Mouse (Mus musculus) retina, postnatal 1 day (tissue): Measurements from ENCODE around the gene 1110051M20Rik.

Experiments used
- DNase-seq: peaks from one replicate; pipeline ENCODE4 v3.0.0-alpha.2; 2012

1110051M20Rik gene

DNA sequence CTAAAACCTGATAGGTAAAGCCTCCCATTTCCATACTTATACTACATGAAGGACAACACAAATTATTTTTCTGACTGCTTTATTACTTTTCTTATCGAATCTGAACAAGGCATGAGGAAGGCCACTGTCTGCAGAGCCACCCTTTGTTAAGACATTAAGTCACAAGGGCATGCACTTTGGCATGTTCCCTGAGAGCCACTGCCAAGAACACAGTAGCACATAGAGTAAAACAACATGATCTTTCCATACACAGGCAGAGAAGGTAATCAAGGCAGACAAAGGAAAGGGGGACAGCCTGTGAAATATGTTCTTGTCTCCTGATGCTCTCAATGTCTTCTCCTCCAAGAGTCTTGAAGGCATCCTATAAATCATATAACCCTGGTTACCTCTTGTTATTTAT, 30.7 kb downstream of the 1110051M20Rik start:
- DNase-seq, result no peak

DNA sequence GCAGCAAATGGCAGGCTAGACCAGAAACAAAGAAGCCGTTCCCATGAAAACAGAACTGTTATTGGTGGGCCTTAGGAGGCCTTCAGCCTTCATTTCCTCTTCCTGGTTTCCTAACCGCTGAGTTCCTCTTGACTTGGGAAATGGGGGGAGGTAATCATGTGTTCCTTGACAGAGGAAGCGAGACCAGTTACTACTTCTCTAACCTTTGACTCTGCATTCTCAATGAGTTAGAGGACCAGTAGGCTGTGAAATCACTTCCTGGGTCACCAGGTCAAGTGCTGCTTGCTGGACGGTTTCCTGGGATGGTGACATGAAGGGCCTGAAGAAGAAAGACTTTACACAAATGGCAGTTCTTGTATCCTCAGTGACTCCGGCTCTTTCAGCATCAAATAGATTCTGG, 32.1 kb downstream of the 1110051M20Rik start:
- DNase-seq, result no peak

DNA sequence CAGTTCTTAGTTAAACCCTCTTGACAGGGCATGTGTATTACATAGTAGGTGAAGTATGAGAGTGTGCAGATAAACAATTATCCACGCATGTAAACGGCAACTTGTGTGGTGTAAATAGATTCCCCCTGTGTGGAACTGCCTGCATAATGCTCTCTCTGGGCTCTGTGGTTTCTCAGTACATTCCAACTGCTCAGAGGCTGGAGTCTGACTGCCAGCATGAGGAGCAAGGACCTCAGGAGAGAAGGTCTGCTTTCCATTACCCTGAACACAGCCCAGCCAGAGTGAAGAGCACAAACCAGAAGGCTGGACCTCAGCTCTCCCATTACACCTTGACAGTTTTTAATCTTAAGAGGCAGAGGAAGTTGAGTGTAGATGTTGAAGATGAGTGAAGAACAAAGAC, 33.0 kb downstream of the 1110051M20Rik start:
- DNase-seq, result no peak

DNA sequence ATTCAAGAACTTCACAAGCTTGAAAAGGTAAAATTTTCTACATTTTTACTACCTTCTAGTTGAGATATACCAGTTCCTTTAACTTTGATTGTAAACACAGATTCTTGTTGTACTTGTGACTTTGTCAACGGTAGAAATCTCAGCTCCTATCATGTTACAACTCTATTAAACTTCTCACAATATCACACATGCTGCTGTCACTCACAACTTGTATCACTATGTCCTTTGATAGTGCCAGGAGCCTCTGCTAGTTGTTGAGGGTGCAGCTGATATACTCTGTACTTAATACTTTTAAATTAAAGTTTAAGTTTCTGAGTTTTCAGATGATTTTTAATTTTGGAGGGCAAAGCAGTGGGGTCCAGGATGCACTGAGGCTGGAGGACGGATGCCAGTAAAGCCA, 36.5 kb downstream of the 1110051M20Rik start:
- no peak for DNase-seq

DNA sequence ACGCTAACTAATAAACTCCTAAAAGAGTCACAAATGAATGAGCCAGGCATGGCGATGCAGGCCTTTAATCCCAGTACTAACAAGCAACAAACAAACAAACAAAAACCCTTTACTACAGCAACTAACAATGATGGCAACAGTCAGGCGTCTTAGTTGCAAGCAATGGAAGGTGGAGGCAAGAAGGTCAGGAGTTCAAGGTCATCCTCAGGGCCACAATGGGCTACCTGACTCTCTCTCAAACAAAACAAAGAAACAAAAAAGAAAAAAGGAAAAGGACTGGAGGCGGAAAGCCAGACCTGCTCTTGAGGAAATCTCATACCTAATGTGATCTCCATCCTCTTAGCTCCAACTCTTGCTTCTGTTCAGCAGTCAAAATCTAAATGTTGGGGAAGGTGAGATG, 39.4 kb downstream of the 1110051M20Rik start:
- no peak for DNase-seq

DNA sequence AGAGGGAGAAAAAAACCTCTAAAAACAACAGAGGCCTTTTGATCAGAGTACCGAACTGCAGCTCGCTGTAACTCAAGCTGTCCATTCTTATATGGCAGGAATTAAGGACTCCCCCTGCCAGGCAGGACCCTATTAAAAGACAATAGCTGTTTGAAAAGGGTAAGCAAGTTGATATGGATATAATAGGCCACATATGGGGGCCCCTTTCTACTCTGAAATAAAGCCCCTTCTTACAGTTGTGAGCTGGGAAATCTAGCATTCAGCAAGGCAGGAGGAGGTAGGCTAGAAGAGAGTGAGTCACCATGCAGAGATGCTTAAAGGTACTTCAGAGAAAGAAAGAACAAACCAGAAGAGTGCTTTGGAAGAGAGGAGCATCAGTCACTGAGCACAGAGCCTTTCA, 44.8 kb downstream of the 1110051M20Rik start:
- no peak for DNase-seq

DNA sequence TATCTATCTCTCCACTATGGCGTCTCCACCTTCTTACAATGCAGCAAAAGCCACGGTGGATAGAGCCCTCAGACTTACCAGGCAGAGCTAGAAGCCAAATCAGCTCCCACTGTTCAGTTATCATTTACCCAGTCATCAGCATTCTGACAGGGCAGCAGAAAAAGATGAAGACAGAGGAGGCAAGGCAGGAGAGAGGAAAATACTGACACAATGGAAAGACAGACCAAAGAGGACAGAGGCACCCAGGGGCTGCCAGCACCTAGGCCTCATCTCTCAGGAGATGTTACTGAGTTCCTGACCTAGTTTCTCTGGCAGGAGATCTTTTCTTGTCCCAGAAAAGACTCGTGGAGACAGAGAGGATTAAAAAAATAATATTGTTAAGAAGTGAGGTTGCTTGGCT, 45.3 kb downstream of the 1110051M20Rik start:
- peak; percentile 67 for DNase-seq

DNA sequence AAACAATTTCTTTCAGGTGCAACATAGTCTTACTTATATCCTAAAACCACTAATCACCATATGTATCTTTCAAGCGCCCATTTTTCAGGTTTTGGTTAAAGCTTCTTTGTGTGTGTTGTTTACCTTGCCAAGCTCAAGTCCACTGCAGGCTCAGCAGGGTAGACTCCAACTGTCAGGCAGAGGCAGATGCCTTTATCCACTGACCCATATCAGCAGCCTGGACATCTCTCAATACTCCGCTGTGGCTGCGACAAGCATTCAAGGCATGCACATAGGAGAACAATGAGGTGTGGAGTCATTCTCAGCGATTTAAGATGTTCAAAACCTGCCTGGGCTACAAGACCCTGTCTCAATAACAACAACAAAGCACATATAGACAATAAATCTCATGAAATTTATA, 50.4 kb downstream of the 1110051M20Rik start:
- peak; percentile 70 for DNase-seq

DNA sequence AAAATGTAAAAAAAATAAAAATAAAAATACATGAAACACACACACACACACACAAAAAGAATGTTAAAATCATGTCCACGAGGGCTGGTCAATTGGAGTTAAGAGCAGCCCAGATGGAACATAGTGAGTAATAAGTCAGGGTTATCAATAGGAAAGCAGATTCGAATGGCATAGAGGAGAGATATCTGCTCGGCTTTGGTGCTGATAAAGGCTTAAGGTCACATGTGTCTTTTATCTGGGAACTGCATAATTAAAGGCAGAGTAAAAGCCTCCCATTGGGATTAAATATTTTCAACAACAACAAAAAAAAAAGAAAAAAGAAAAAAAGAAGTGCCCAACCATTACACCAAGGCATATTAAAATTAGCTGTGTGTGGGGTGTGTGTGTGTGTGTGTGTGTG, 55.8 kb downstream of the 1110051M20Rik start:
- DNase-seq, result no peak

DNA sequence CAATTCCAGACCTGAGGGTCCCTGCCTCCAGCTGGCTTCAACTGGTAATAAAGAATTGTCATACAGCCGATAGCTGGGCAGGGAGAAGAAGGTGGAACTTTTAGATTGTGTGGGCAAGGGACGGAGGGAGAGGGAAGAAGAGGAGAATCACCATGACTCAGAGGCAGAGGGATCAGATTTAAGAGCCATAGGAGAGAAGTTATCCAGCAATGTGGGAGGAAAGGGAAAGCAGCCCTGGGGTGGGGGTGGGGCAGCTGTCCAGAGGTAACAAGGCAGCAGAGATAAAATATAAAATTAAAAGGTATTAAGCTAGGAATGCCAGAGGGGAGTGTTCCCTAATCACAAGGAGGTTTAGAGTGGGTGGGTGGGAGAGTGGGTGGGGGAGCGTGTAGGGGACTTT, 56.2 kb downstream of the 1110051M20Rik start:
- no peak for DNase-seq

DNA sequence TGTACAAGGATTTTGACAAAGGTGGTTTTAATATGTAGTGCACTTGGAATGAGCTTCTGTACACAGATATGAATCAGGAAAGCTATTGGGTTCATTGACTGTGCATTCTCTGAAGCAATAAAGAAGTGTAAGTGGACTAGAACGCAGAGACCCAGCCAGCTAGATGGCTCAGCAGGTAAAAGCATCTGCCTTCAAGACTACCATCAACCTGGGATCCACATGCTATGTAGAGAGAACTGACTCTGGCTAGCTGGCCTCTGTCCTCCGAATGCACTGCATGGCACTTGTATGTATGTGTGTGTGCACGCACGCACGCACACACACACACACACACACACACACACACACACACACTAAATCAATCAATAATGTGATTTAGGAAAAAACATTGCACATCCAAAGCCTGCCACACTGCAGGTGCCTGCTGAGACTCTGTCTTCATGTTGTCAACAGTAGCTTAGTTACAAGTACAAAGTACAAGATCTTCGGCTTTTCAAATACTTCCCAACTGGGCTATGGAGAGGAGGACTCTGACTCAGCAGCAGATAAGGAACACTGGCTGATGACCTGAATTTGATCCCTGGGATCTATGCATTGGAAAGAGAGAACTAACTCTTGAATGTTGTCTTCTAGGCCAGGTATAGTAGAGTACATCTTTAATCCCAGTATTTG, 57.1 kb downstream of the 1110051M20Rik start:
- no peak for DNase-seq

DNA sequence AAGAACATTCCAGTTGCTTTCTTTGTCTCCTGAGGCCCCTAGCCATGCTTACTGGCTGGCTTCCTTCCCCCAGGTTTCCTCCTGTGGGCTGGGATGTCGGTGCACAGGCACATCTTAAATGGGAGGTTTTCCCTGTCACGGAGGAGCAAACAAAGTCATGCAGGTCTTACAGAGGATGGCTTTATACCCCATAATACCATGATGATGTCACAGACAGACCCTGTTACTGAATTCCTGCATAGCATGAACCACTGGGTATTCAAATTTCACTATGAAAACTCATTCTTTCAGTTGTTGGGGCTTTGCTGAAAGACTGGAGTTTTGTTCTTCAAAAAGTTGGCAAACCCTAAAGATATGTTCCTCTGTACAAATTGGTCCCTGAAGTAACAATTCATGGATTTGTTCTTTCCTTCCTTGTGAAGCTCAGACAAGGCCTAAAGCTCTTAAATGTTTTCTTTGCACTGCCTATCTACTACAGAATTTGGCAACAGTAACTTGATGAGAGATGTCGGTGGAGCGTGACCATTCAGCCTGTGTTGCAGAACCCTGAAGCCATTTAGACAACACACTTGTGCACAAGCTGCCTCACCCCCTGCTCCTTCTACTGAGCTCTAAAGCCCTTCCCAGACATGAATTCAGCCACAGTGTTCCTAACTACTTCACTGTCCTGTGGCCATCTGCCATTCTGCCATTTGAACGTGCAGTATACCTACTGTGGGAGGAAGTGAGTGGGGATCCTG, 57.8 kb downstream of the 1110051M20Rik start:
- peak; percentile 10 for DNase-seq

DNA sequence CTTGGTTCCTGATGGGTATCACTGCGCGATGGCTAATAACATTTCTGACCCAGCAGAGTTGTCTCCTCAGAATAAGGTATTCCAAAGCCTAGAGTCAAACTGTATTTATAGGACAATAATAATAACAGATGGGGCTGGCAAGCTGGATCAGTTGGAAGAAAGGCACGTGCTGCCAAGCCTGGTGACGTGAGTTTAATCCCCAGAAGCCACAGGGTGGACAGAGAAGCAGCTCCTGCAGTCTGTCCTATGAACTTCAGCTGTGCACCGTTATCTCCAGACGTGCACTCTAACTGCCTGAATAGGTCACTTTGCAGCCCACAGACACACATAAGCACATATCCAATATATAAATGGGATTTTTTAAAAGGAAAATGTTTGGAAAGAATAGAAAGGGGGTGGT, 61.2 kb downstream of the 1110051M20Rik start:
- peak; percentile 68 for DNase-seq

DNA sequence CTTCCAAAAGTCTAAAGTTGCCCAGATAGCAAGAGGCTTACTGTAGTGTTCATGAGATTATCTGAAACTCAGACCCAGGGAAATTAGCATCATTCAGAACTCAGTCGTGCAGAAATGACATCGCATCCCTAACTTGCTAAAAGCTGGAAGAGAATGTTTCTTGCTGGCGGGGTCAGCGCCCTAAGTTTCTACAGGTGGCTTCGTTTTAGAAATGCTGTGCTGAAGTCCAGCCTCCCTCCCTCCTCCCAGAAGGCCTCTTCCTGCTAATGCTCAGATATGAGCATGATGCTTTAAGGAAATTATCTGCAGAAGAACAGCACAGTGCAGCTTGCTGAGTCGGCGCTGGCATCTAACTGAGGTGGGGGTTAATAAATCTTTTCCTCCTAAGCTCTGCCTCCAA, 67.5 kb downstream of the 1110051M20Rik start:
- DNase-seq, result no peak

DNA sequence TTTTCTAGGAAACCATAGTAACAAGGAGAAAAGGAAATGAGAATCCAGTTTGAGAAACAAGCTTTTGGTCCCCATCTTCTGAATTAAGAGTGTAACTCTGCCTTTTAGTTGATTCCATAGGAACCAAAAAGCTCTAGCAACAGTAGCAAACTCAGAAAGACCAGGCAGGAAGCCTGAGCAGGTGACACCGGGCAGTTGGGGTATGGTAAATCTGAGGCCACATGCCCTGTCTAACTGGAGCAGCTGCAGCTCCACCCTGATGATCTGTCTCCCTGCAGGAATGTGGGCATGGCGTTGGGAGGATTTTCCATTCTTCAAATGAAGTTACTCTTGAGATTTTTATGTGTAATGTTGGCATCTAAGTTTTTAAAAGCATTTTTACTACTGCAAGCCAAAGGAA, 74.2 kb downstream of the 1110051M20Rik start:
- DNase-seq, result no peak

DNA sequence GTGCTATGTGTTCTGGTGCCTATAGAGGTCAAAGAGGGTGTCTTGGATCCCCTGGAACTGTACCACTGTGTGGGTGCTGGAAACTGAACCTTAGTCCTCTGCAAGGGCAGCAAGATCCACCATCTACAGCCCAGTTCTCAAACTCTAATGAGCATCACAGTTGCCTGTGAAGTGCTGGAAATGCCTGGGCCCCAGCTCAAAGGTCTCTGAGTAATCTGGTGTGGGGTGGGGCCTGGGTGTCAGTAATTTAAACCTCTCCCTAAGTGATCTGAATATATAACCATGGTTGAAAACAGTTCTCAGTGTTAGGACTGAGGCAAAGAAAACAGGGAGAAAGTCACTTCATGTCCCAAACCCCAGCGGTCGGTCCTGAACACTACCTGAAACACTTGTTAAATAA, 81.2 kb downstream of the 1110051M20Rik start:
- no peak for DNase-seq

DNA sequence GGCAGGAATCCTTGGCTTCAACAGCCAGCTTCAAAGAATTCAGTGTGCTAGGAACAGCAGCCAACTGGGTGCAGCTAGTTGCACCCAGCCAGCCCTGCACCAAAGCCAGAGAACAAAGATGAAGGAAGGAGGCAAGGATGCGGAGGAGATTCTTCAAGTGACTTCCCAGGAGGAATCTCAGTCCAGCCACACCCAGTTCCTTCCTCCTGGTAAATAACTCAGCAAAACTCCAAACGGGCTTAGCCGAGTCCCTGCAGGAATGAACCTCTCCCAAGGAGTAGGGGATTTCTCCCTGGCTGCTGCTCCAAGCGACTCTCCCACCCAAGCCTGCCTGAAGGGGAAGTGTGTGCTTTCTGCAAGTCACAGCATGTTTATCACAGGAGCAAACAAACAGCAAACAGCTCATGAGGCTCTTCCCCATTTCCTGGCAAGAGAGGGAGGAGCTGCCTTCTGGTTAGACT, 83.4 kb downstream of the 1110051M20Rik start:
- peak; percentile 4 for DNase-seq

DNA sequence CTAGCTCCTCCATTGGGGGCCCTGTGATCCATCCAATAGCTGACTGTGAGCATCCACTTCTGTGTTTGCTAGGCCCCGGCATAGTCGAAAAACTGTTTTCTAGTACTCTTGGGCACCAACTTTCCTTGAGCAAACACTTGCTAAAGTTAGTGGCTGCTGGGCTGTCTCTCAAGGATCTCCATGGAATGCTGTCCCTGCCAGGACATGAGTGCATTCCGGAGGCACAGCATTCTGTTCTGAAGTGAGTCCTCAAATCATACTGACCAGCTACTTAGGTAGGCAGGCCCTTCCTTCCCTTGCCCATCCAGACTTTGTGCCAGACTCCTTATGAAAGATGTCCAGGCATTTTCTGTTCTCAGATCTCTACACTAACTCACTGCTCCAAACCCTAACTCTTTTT, 88.7 kb downstream of the 1110051M20Rik start:
- no peak for DNase-seq

DNA sequence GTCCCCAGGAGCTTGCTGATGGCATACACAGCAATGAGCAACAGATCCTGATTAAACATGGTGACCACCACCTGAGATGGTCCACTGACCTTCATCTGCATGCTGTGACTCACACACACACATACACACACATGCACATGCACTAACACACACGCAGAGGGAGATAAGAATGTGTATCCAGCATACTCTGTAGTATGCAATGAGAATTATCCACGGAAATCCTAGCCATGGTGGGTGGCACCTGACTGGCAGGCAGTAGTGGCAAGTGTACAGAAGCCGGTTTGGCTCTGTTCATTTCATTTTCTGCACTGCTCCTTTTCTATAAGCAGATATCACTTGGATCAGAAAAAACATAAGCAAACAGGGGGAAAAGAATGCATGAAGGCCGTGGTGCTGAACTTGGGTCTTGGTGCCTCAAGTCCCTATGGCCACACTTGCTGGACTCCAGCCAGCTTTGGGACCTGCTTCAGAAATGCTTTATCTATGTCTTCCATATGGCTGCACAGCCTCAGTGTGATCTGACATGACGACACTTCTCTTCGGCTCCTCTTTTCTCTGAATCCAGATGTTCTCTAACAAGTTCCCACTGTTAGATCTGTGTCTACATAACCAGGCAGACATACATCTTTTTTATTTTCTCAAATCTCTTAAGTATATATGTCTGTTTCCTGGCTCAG, 89.6 kb downstream of the 1110051M20Rik start:
- DNase-seq, result peak; percentile 23

DNA sequence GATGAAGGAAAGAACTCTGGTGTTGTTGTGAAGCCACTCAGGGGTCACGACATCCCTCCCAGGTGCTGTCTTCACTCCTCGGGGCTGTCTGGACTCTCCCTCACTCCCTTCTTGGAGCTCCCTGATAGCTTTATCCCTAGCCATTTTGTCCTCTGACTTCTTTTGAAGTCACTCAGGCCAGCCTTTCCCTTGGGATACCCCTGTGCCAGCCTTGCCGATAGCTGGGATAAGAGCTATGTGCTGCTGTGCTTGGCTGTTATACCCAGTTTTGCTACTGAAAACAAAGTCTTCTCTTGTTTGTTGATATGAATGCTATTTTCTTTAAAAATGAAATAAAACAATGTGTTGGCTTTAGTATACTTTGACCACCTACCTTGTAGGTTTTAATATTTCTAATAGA, 90.7 kb downstream of the 1110051M20Rik start:
- DNase-seq, result no peak

DNA sequence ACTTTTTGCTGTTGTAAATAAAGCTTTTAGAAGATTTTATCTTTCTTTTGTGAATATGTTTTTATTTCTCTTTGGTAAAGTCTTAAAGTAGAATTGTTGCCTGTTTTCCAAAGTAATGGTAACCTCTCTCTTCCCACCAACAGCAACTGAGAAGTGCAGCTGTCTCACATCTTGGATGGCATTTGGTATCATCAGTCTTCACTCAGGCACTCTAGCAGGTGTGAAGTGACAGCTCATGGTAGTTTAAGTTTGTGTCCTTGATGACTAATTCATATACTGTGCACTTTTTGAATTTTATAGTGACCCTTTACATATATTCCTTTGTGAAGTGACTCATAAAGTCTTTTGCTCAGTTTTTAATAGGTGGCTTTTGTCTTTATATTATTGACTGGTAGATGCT, 92.7 kb downstream of the 1110051M20Rik start:
- DNase-seq, result no peak

DNA sequence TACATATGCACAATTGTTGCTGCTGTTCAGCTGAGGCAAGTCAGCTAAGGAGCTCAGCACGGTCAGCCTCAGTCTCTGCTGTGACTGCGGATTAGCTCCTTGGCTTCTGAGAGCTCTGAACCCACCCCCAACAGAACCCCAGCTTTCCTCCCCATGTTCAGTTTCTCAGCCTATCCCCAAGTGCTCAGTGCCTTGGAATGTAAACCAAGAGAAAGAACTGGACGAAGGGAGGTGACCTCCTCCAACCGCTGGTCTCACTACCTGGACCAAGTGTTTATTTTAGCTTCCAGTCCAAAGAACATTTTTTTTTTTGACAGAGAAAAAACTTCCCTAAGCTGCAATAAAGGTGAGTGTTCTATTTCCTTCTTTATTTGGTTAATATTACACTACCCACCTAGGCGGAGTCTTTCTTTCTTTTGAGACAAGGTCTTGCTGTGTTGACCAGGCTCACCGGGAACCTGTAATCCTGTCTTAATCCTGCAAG, 94.5 kb downstream of the 1110051M20Rik start:
- no peak for DNase-seq

DNA sequence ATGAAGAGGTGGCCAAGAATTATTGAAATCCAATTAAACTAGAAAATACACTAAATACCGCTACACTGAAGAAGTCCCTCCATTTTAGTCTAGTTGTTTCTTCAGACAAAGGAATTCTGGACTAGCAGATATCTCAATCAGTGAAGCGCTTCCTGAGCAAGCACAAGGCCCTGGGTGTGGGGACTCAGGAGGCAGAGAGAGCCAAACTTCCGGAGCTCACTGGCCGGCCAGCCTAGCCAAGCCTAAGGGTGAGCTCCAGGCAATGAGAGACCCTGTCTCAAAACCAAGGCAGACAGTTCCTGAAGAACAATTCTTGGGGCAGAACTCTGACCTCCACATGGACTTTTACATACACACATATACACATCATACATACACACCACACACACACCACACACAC, 95.6 kb downstream of the 1110051M20Rik start:
- no peak for DNase-seq

DNA sequence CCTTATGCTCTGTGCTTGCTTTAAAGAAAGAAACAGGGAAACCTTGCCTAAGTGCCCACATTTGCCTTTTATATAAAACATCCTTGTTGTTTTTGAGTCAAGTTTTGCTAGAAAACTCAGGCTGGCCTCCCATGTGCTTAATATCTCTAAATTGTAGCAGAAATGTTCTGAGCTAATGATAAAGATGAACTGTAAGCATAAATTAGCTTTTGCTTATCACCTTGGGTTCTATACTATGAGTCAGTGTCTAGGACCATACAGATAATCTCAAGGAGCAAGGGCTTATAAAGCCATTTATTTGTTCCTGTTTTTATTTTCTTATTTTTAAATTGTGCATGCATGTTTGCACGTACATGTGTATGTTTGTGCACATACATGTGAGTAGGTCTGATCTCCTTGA, 98.9 kb downstream of the 1110051M20Rik start:
- no peak for DNase-seq
